Mouse (Mus musculus) forebrain, embryonic 15.5 days (tissue): ENCODE results near the gene Chrna1. TPM values are rescaled to one million over a fixed set of nuclear protein-coding genes. Genes with fewer than 3 reads are reported as not detected.

Source experiments
- ATAC-seq: fragments of 200-750 bp; cut with Nextera tagmentation; replicated peaks from 2 replicates; pipeline ENCODE4 v1.8.0; 2017; ENCODE audit warnings: mild to moderate bottlenecking, moderate TSS enrichment, moderate library complexity
- H3K27ac ChIP-seq: fragments of 300-500 bp; sonication (generic); replicated peaks from 2 replicates; pipeline ENCODE4 v1.5.1; 2015; ENCODE audit warnings: mild to moderate bottlenecking, inconsistent platforms
- H3K27me3 ChIP-seq: fragments of 300-500 bp; sonication (generic); 2 replicates; pipeline ENCODE4 v1.6.1; 2015; ENCODE audit warnings: inconsistent platforms
- H3K36me3 ChIP-seq: fragments of 300-500 bp; sonication (generic); 2 replicates; pipeline ENCODE4 v1.6.1; 2015; ENCODE audit warnings: mild to moderate bottlenecking, inconsistent platforms
- H3K4me1 ChIP-seq: fragments of 300-500 bp; sonication (generic); 2 replicates; pipeline ENCODE4 v1.6.1; 2015; ENCODE audit warnings: inconsistent platforms
- H3K4me2 ChIP-seq: fragments of 300-500 bp; sonication (generic); replicated peaks from 2 replicates; pipeline ENCODE4 v1.6.1; 2015; ENCODE audit warnings: mild to moderate bottlenecking, inconsistent platforms
- H3K4me3 ChIP-seq: fragments of 300-500 bp; sonication (generic); 2 replicates; pipeline ENCODE4 v1.5.1; 2015; ENCODE audit warnings: mild to moderate bottlenecking, inconsistent platforms
- H3K9ac ChIP-seq: fragments of 300-500 bp; sonication (generic); replicated peaks from 2 replicates; pipeline ENCODE4 v1.6.1; 2015; ENCODE audit warnings: mild to moderate bottlenecking, inconsistent platforms
- H3K9me3 ChIP-seq: fragments of 300-500 bp; sonication (generic); 2 replicates; pipeline ENCODE4 v1.6.1; 2016; ENCODE audit warnings: inconsistent platforms
- WGBS: fragments of 180-500 bp; shearing (Covaris S2); methylation state at CpG from one replicate; pipeline ENCODE4 v1.1.7; 2015; ENCODE audit warnings: mixed read lengths; 5-methylcytosine and 5-hydroxymethylcytosine counted together
- polyA plus RNA-seq: library from polyadenylated mRNA; unstranded; fragments of >200 nt; fragmentation: Nextera tagmentation; extraction: Ambion mirVana; gene quantifications from 2 replicates; pipeline ENCODE4 v1.2.1, GENCODE M21; 2015

Gene Chrna1
- 0.11 TPM in 2 replicates for polyA plus RNA-seq

GRCm38 (mm10) chr2:73580166-73580565 lies at the start of gene Chrna1:
Gene Chrna1 (minus strand): TSS chr2:73580338.
- H3K27ac ChIP-seq, result no peak within 1 kb of the TSS
- no peak for ATAC-seq
- no peak within 1 kb of the TSS for H3K4me3 ChIP-seq
- H3K36me3 ChIP-seq, result no peaks in the 10 kb centered on the region
- WGBS, result 90% methylated on average over 9 of the region's 9 CpGs
- no peak within 1 kb of the TSS for H3K9ac ChIP-seq
- H3K9me3 ChIP-seq, result no peaks in the 10 kb centered on the region
- H3K27me3 ChIP-seq, result no peaks in the 10 kb centered on the region
- H3K4me2 ChIP-seq, result no peak within 1 kb of the TSS
- peaks cover 9% of the 10 kb centered on the region for H3K4me1 ChIP-seq

DNA sequence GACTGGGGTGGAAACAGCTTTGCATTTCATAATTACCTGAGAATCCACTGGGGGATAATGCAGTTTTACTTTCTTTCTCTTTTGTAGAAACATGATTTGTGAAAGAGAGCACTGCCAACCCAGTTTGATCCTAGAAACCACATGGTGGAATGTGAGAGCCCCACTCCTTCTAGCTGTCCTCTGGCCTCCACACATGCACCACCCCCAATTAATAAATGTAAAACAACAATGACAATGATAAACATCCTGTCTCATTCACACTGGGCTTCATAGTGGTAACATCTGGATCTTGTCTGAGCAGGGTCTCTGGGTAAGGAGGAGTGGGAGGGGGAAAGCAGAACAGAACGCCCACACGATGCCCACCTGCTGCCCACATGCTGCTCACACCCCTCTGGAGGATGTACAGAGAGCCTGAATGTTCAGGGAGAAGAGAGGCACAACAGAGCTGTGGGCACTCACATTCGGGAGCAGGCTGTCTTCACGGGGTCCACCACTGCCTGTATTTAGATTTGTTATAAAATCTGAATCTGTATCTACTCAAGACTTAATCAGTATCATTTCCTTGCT lies 38.4 kb upstream of the Chrna1 start:
- ATAC-seq, result no peak
- H3K27ac ChIP-seq, result no peak overlapping the region
- WGBS, result 78% methylated on average over 4 of the region's 4 CpGs
- H3K9me3 ChIP-seq, result no peaks in the 10 kb centered on the region
- no peaks in the 10 kb centered on the region for H3K4me1 ChIP-seq
- H3K27me3 ChIP-seq, result no peaks in the 10 kb centered on the region
- no peak overlapping the region for H3K4me2 ChIP-seq
- no peak overlapping the region for H3K4me3 ChIP-seq
- H3K36me3 ChIP-seq, result peaks cover 27% of the 10 kb centered on the region
- H3K9ac ChIP-seq, result no peak overlapping the region

- peaks cover 21% of the 10 kb centered on the region for H3K36me3 ChIP-seq
- no peaks in the 10 kb centered on the region for H3K9me3 ChIP-seq
- H3K4me3 ChIP-seq, result no peak overlapping the region
- H3K4me1 ChIP-seq, result no peaks in the 10 kb centered on the region
- 91% methylated on average over 17 of the region's 17 CpGs for WGBS
- H3K27me3 ChIP-seq, result no peaks in the 10 kb centered on the region
- no peak overlapping the region for H3K27ac ChIP-seq
- no peak for ATAC-seq
- H3K9ac ChIP-seq, result no peak overlapping the region
- H3K4me2 ChIP-seq, result no peak overlapping the region
Measured at GRCm38 (mm10) chr2:73616434-73617057, 36.4 kb upstream of the Chrna1 start.

DNA sequence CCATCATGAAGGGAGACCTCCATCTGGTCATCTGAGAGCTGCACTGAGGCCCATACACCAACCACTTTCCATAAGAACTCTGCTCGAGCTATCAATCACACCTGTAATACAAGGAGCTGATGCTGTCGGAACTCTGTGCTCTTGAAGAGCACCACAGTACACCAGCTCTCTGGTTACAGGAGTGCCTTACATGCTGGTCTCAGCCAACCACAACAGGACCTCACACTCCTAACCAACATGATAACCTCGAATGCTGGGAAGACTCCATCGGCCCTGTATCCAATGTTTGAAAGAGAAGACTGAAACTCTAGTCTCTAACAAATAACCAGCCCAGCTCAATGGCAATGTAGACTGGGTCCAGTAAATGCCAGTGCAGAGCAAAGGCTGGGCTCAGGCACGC lies 35.3 kb upstream of the Chrna1 start:
- WGBS, result 95% methylated on average over 5 of the region's 5 CpGs
- H3K4me3 ChIP-seq, result no peak overlapping the region
- no peaks in the 10 kb centered on the region for H3K9me3 ChIP-seq
- H3K27ac ChIP-seq, result no peak overlapping the region
- H3K9ac ChIP-seq, result no peak overlapping the region
- no peaks in the 10 kb centered on the region for H3K27me3 ChIP-seq
- H3K36me3 ChIP-seq, result peaks cover 25% of the 10 kb centered on the region
- no peak overlapping the region for H3K4me2 ChIP-seq
- ATAC-seq, result no peak
- H3K4me1 ChIP-seq, result no peaks in the 10 kb centered on the region

DNA sequence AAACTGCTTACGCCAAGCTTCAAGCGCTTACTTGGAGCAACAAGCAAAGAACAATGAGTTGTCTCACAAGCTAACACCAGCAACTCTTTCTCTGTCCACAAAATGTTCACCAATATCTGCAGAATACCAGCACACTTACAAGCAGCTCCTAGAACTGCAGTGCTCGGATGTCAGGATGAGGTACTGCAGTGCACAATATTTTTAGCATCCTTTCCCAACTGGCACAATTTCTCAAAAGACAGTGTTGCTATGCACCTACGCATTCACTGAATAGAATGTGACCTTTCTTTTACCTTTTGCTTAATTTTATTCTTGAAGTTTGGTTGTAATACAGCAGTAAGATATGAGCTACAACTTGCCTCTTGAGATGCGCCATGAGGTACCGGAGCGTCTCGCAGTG lies 34.2 kb upstream of the Chrna1 start:
- H3K27ac ChIP-seq, result no peak overlapping the region
- no peak overlapping the region for H3K4me3 ChIP-seq
- peaks cover 25% of the 10 kb centered on the region for H3K36me3 ChIP-seq
- H3K9ac ChIP-seq, result no peak overlapping the region
- no peak overlapping the region for H3K4me2 ChIP-seq
- H3K27me3 ChIP-seq, result no peaks in the 10 kb centered on the region
- 98% methylated on average over 8 of the region's 8 CpGs for WGBS
- H3K4me1 ChIP-seq, result no peaks in the 10 kb centered on the region
- H3K9me3 ChIP-seq, result no peaks in the 10 kb centered on the region
- ATAC-seq, result no peak

GRCm38 (mm10) chr2:73612941-73613340 lies 32.8 kb upstream of the Chrna1 start:
- ATAC-seq, result no peak
- H3K9ac ChIP-seq, result no peak overlapping the region
- no peak overlapping the region for H3K4me3 ChIP-seq
- no peaks in the 10 kb centered on the region for H3K9me3 ChIP-seq
- H3K4me1 ChIP-seq, result no peaks in the 10 kb centered on the region
- WGBS, result 91% methylated on average over 7 of the region's 7 CpGs
- H3K36me3 ChIP-seq, result peaks cover 25% of the 10 kb centered on the region
- no peak overlapping the region for H3K4me2 ChIP-seq
- H3K27ac ChIP-seq, result no peak overlapping the region
- H3K27me3 ChIP-seq, result no peaks in the 10 kb centered on the region

- Histone ChIP-seq H3K4me1 (no peaks in the 10 kb centered on the region), H3K4me3 (no peak overlapping the region), H3K9me3 (no peaks in the 10 kb centered on the region), H3K27me3 (no peaks in the 10 kb centered on the region), H3K27ac (no peak overlapping the region), H3K36me3 (peaks cover 21% of the 10 kb centered on the region), H3K9ac (no peak overlapping the region), H3K4me2 (no peak overlapping the region)
- no peak for ATAC-seq
- 85% methylated on average over 6 of the region's 6 CpGs for WGBS
Measured at GRCm38 (mm10) chr2:73612367-73612914, 32.3 kb upstream of the Chrna1 start.

GRCm38 (mm10) chr2:73611798-73612197 lies 31.7 kb upstream of the Chrna1 start:
- no peaks in the 10 kb centered on the region for H3K9me3 ChIP-seq
- H3K4me1 ChIP-seq, result no peaks in the 10 kb centered on the region
- no peak overlapping the region for H3K4me2 ChIP-seq
- H3K27me3 ChIP-seq, result no peaks in the 10 kb centered on the region
- 80% methylated on average over 6 of the region's 6 CpGs for WGBS
- H3K27ac ChIP-seq, result no peak overlapping the region
- H3K9ac ChIP-seq, result no peak overlapping the region
- peaks cover 21% of the 10 kb centered on the region for H3K36me3 ChIP-seq
- ATAC-seq, result no peak
- H3K4me3 ChIP-seq, result no peak overlapping the region

GRCm38 (mm10) chr2:73609724-73610210 lies 29.6 kb upstream of the Chrna1 start:
- Histone ChIP-seq H3K4me2 (no peak overlapping the region), H3K4me3 (no peak overlapping the region), H3K4me1 (peaks cover 5% of the 10 kb centered on the region), H3K27ac (no peak overlapping the region), H3K9ac (no peak overlapping the region), H3K36me3 (peaks cover 21% of the 10 kb centered on the region), H3K9me3 (no peaks in the 10 kb centered on the region), H3K27me3 (no peaks in the 10 kb centered on the region)
- no peak for ATAC-seq
- WGBS, result 89% methylated on average over 3 of the region's 3 CpGs

DNA sequence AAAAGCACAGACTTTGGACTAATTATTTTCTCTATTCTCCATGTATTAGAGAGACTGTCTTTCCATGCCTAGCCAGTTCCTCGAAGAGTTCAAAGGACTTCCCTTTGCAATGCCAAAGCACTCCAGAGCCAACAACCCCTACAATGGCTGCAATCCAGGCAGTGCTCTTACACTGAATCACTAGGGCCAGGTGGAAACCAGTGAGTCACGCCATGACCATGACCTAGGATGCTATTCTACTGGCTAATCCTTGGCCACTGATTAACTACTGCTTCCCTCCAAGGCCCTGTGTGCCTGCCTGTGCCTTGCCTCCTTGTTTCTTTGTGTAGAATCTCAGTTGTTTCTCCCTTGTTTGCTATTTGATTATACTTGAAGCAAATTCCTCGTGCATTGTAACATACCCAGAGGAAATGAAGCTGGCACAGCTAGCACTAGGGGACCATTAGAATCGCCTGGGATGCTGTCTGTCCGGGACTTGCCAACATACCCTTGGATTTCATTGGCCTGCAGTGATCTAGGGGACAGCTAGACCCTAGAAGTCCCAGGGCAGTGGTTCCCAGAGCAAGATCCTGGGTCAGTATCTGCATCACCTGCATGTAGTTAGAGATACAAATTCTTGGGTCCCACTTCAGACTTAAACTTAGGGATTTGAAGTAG lies 29.1 kb upstream of the Chrna1 start:
- WGBS, result 76% methylated on average over 5 of the region's 5 CpGs
- H3K36me3 ChIP-seq, result peaks cover 17% of the 10 kb centered on the region
- no peak for ATAC-seq

DNA sequence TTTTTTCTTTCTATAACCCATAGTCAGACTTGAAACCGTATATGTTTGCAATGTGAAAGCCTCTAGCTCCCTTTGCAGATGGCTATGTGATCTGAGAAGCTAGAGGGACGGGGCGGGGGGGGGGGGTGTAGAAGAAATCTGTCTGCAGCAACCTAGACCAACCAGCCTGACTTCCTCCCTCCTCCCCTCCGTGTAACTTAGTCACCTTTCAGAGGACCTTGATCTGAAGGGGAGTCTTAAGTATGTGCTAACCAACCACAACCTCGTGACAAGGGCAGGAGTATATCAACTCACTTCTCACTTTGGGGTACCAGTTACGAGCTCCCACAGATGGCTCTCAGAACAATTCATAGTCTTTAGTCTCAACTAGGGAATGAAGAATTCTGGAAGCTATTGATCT lies 28.3 kb upstream of the Chrna1 start:
- no peak overlapping the region for H3K27ac ChIP-seq
- peaks cover 14% of the 10 kb centered on the region for H3K36me3 ChIP-seq
- H3K4me1 ChIP-seq, result peaks cover 7% of the 10 kb centered on the region
- no peak overlapping the region for H3K9ac ChIP-seq
- no peak overlapping the region for H3K4me3 ChIP-seq
- ATAC-seq, result no peak
- H3K27me3 ChIP-seq, result no peaks in the 10 kb centered on the region
- H3K4me2 ChIP-seq, result no peak overlapping the region
- WGBS, result 84% methylated on average over 6 of the region's 6 CpGs
- H3K9me3 ChIP-seq, result no peaks in the 10 kb centered on the region

More for the DNA sequence above, 29.1 kb upstream of the Chrna1 start:
- no peak overlapping the region for H3K4me3 ChIP-seq
- no peak overlapping the region for H3K4me2 ChIP-seq
- no peaks in the 10 kb centered on the region for H3K27me3 ChIP-seq
- H3K9me3 ChIP-seq, result no peaks in the 10 kb centered on the region
- no peak overlapping the region for H3K9ac ChIP-seq
- H3K27ac ChIP-seq, result no peak overlapping the region
- H3K4me1 ChIP-seq, result peaks cover 7% of the 10 kb centered on the region

DNA sequence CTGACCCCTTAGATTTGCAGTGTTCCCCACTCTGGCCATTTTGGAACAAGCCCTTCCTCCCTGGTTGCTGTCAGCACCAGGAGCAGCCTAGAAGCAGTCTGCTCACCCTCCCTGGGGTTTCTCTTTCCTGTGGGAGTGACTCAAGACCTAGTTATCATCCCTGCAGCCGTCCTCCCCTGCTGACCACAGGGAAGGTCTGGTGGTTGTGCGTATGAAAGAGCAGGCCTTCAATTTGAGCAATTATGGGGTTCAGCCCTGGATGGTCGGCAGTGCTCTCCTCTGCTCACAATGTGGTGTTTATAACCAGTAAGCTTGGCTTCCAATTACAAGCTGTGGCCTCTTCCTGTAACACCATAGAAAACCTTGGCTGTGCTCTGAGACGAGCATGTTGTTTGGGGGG lies 27.5 kb upstream of the Chrna1 start:
- WGBS, result 40% methylated on average over 4 of the region's 4 CpGs
- no peaks in the 10 kb centered on the region for H3K9me3 ChIP-seq
- no peak overlapping the region for H3K4me3 ChIP-seq
- no peaks in the 10 kb centered on the region for H3K27me3 ChIP-seq
- H3K36me3 ChIP-seq, result peaks cover 8% of the 10 kb centered on the region
- H3K27ac ChIP-seq, result no peak overlapping the region
- H3K4me1 ChIP-seq, result peaks cover 7% of the 10 kb centered on the region
- H3K4me2 ChIP-seq, result no peak overlapping the region
- no peak overlapping the region for H3K9ac ChIP-seq
- ATAC-seq, result no peak
